Mouse (Mus musculus) heart, adult 10 weeks (tissue): Measurements from ENCODE around the gene Ube2r2. TPM values are rescaled to one million over a fixed set of nuclear protein-coding genes. Genes with fewer than 3 reads are reported as not detected.

Source experiments
- polyA plus RNA-seq: library from polyadenylated mRNA; stranded (reverse); fragments of 350-450 nt; fragmentation: Illumina TruSeq; extraction: RNeasy Lipid Tissue Mini Kit (QIAGEN cat#74804); gene quantifications from one replicate; pipeline ENCODE4 v1.2.3, GENCODE M21; 2014; ENCODE audit warnings: low read depth, low replicate concordance

The Ube2r2 gene
- 146 TPM for polyA plus RNA-seq

GRCm38 (mm10) chr4:41135711-41136453, at the start of gene Ube2r2:
Ube2r2 (plus strand) TSS chr4:41135743.

GRCm38 (mm10) chr4:41097871-41098576, 37.5 kb upstream of the Ube2r2 start, which contains the start of gene Aqp3:
Aqp3 (minus strand) TSS chr4:41098183.

GRCm38 (mm10) chr4:41124180-41124951, 11.2 kb upstream of the Ube2r2 start, which contains the start of gene Nol6:
Nol6 (minus strand) TSS chr4:41124455.

Other genes with a start within 250 kb of the Ube2r2 start
- gene Spink4, start 215.7 kb upstream of the Ube2r2 start, polyA plus RNA-seq: 1.9 TPM
- gene Bag1, start 187.4 kb upstream of the Ube2r2 start, polyA plus RNA-seq: 286 TPM
- 49.8 TPM for gene Chmp5, start 187.3 kb upstream of the Ube2r2 start, polyA plus RNA-seq
- 29.4 TPM for gene Nfx1, start 164.8 kb upstream of the Ube2r2 start, polyA plus RNA-seq
- gene Aqp7, start 87.6 kb upstream of the Ube2r2 start, polyA plus RNA-seq: 19.4 TPM
- not detected for gene Aqp3, start 37.6 kb upstream of the Ube2r2 start, polyA plus RNA-seq
- gene Nol6, start 11.3 kb upstream of the Ube2r2 start, polyA plus RNA-seq: 12.5 TPM
- gene Ubap2, start 139.4 kb downstream of the Ube2r2 start, polyA plus RNA-seq: 36.3 TPM
- 21.9 TPM for gene Dcaf12, start 179.1 kb downstream of the Ube2r2 start, polyA plus RNA-seq
- 38.3 TPM for gene Ubap1, start 213.3 kb downstream of the Ube2r2 start, polyA plus RNA-seq